Mouse (Mus musculus) intestine, embryonic 14.5 days (tissue): ENCODE measurements around the gene Car6. TPM values are rescaled to one million over a fixed set of nuclear protein-coding genes. Genes with fewer than 3 reads are reported as not detected.
A peak's percentile ranks its signal among the peaks of the same experiment; 100 is the strongest.

Source experiments
- ATAC-seq: fragments of 200-750 bp; cut with Nextera tagmentation; replicated peaks from 2 replicates; pipeline ENCODE4 v1.8.0; 2017; ENCODE audit warnings: low read depth, moderate number of reproducible peaks, moderate TSS enrichment, moderate library complexity; ENCODE audit not compliant: low FRiP score, low TSS enrichment
- DNase-seq: peaks from one replicate; pipeline ENCODE4 v3.0.0-alpha.2; 2018; ENCODE audit warnings: low spot score
- H3K27ac ChIP-seq: fragments of 300-500 bp; sonication (generic); 2 replicates; pipeline ENCODE4 v1.5.1; 2014; ENCODE audit warnings: low read depth, mild to moderate bottlenecking, control low read depth
- H3K27me3 ChIP-seq: fragments of 300-500 bp; sonication (generic); replicated peaks from 2 replicates; pipeline ENCODE4 v1.6.1; 2014; ENCODE audit warnings: low read length, control low read depth; ENCODE audit not compliant: control insufficient read depth, insufficient read depth
- H3K36me3 ChIP-seq: fragments of 300-500 bp; sonication (generic); 2 replicates; pipeline ENCODE4 v1.6.1; 2014; ENCODE audit warnings: low read length, control low read depth; ENCODE audit not compliant: control insufficient read depth, insufficient read depth
- H3K4me1 ChIP-seq: fragments of 300-500 bp; sonication (generic); replicated peaks from 2 replicates; pipeline ENCODE4 v1.6.1; 2014; ENCODE audit warnings: low read length, control low read depth, mixed read lengths; ENCODE audit not compliant: control insufficient read depth, insufficient read depth
- H3K4me2 ChIP-seq: fragments of 300-500 bp; sonication (generic); 2 replicates; pipeline ENCODE4 v1.6.1; 2014; ENCODE audit warnings: low read length
- H3K4me3 ChIP-seq: fragments of 300-500 bp; sonication (generic); 2 replicates; pipeline ENCODE4 v1.5.1; 2014; ENCODE audit warnings: low read depth, low read length, control low read depth, mixed read lengths
- H3K9ac ChIP-seq: fragments of 300-500 bp; sonication (generic); 2 replicates; pipeline ENCODE4 v1.6.1; 2014; ENCODE audit warnings: mild to moderate bottlenecking, low read length
- H3K9me3 ChIP-seq: fragments of 300-500 bp; sonication (generic); 2 replicates; pipeline ENCODE4 v1.6.1; 2016; ENCODE audit warnings: low read length, control low read depth; ENCODE audit not compliant: control insufficient read depth
- WGBS: fragments of 180-500 bp; shearing (Covaris S2); extraction: QIAGEN DNeasy Blood & Tissue Kit; methylation state at CpG from one replicate; pipeline ENCODE4 v1.1.7; 2014; 5-methylcytosine and 5-hydroxymethylcytosine counted together
- polyA plus RNA-seq: library from polyadenylated mRNA; unstranded; fragments of >200 nt; fragmentation: Nextera tagmentation; extraction: Ambion mirVana; gene quantifications from 2 replicates; pipeline ENCODE4 v1.2.1, GENCODE M21; 2014

Car6 gene
- polyA plus RNA-seq, result not detected in 2 replicates

GRCm38 (mm10) chr4:150201232-150201631, at the start of gene Car6:
Gene Car6, minus strand, starts transcription at chr4:150201332.
- ATAC-seq (no peak), DNase-seq (no peak)
- Histone ChIP-seq H3K36me3 (no peaks in the 10 kb centered on the region), H3K4me2 (no peak within 1 kb of the TSS), H3K9ac (no peak within 1 kb of the TSS), H3K9me3 (no peaks in the 10 kb centered on the region), H3K27ac (no peak within 1 kb of the TSS), H3K27me3 (no peaks in the 10 kb centered on the region), H3K4me3 (no peak within 1 kb of the TSS), H3K4me1 (no peaks in the 10 kb centered on the region)
- 76% methylated on average over 5 of the region's 5 CpGs for WGBS

GRCm38 (mm10) chr4:150249731-150250270, 48.7 kb upstream of the Car6 start:
- Histone ChIP-seq H3K36me3 (peaks cover 60% of the 10 kb centered on the region), H3K4me2 (no peak overlapping the region), H3K4me1 (no peaks in the 10 kb centered on the region), H3K9me3 (no peaks in the 10 kb centered on the region), H3K27ac (no peak overlapping the region), H3K4me3 (no peak overlapping the region), H3K27me3 (no peaks in the 10 kb centered on the region), H3K9ac (no peak overlapping the region)
- ATAC-seq (no peak), DNase-seq (no peak)
- 78% methylated on average over 5 of the region's 5 CpGs for WGBS

GRCm38 (mm10) chr4:150248917-150249316, 47.8 kb upstream of the Car6 start:
- no peak overlapping the region for H3K4me2 ChIP-seq
- no peaks in the 10 kb centered on the region for H3K9me3 ChIP-seq
- no peak overlapping the region for H3K9ac ChIP-seq
- H3K27me3 ChIP-seq, result no peaks in the 10 kb centered on the region
- no peak for ATAC-seq
- H3K4me3 ChIP-seq, result no peak overlapping the region
- 81% methylated on average over 5 of the region's 5 CpGs for WGBS
- peaks cover 69% of the 10 kb centered on the region for H3K36me3 ChIP-seq
- H3K4me1 ChIP-seq, result no peaks in the 10 kb centered on the region
- H3K27ac ChIP-seq, result no peak overlapping the region
- no peak for DNase-seq

- peaks cover 78% of the 10 kb centered on the region for H3K36me3 ChIP-seq
- 65% methylated on average over 5 of the region's 5 CpGs for WGBS
- no peaks in the 10 kb centered on the region for H3K4me1 ChIP-seq
- peak; percentile 81 for DNase-seq
- no peaks in the 10 kb centered on the region for H3K27me3 ChIP-seq
- H3K4me2 ChIP-seq, result no peak overlapping the region
- no peak overlapping the region for H3K27ac ChIP-seq
- no peak overlapping the region for H3K9ac ChIP-seq
- no peak overlapping the region for H3K4me3 ChIP-seq
- no peak for ATAC-seq
- H3K9me3 ChIP-seq, result no peaks in the 10 kb centered on the region
These were observed 46.9 kb upstream of the Car6 start for GRCm38 (mm10) chr4:150248009-150248408.

GRCm38 (mm10) chr4:150245876-150246275, 44.7 kb upstream of the Car6 start:
- ATAC-seq, result no peak
- DNase-seq, result no peak
- 78% methylated on average over 2 of the region's 2 CpGs for WGBS
- Histone ChIP-seq H3K36me3 (peaks cover 95% of the 10 kb centered on the region), H3K4me3 (no peak overlapping the region), H3K9ac (no peak overlapping the region), H3K9me3 (no peaks in the 10 kb centered on the region), H3K4me1 (peaks cover 10% of the 10 kb centered on the region; the same call in 1 of the 2 replicates), H3K4me2 (no peak overlapping the region), H3K27ac (no peak overlapping the region), H3K27me3 (no peaks in the 10 kb centered on the region)

- 82% methylated on average over 5 of the region's 5 CpGs for WGBS
- H3K9me3 ChIP-seq, result no peaks in the 10 kb centered on the region
- DNase-seq, result no peak
- peaks cover 24% of the 10 kb centered on the region for H3K4me1 ChIP-seq
- H3K27ac ChIP-seq, result no peak overlapping the region
- no peak overlapping the region for H3K9ac ChIP-seq
- no peaks in the 10 kb centered on the region for H3K27me3 ChIP-seq
- no peak for ATAC-seq
- no peak overlapping the region for H3K4me2 ChIP-seq
- H3K36me3 ChIP-seq, result peaks cover 82% of the 10 kb centered on the region
- H3K4me3 ChIP-seq, result 0 out of 2 replicates have a peak overlapping the region, but pooled peaks have one; percentile 6
These were observed 41.6 kb upstream of the Car6 start for GRCm38 (mm10) chr4:150242745-150243144.

- no peaks in the 10 kb centered on the region for H3K27me3 ChIP-seq
- no peak overlapping the region for H3K4me2 ChIP-seq
- no peaks in the 10 kb centered on the region for H3K9me3 ChIP-seq
- ATAC-seq (no peak), DNase-seq (no peak)
- no peak overlapping the region for H3K4me3 ChIP-seq
- peaks cover 72% of the 10 kb centered on the region for H3K36me3 ChIP-seq
- no peak overlapping the region for H3K27ac ChIP-seq
- no peak overlapping the region for H3K9ac ChIP-seq
- peaks cover 24% of the 10 kb centered on the region for H3K4me1 ChIP-seq
- WGBS, result 81% methylated on average over 4 of the region's 4 CpGs
These were observed 40.6 kb upstream of the Car6 start for GRCm38 (mm10) chr4:150241708-150242107.

GRCm38 (mm10) chr4:150240381-150240886, 39.3 kb upstream of the Car6 start:
- Histone ChIP-seq H3K4me1 (peaks cover 29% of the 10 kb centered on the region), H3K36me3 (peaks cover 59% of the 10 kb centered on the region), H3K9ac (no peak overlapping the region), H3K27ac (no peak overlapping the region), H3K4me2 (peak overlapping the region; percentile 14; the same call in 1 of the 2 replicates), H3K9me3 (no peaks in the 10 kb centered on the region), H3K27me3 (no peaks in the 10 kb centered on the region), H3K4me3 (no peak overlapping the region)
- 78% methylated on average over 1 of the region's 1 CpGs for WGBS
- DNase-seq, result no peak
- ATAC-seq, result no peak

- H3K9ac ChIP-seq, result no peak overlapping the region
These were observed 38.8 kb upstream of the Car6 start for GRCm38 (mm10) chr4:150239951-150240368.

More at GRCm38 (mm10) chr4:150239951-150240368, 38.8 kb upstream of the Car6 start:
- ATAC-seq (peak; percentile 30), DNase-seq (peak; percentile 83)
- H3K9me3 ChIP-seq, result no peaks in the 10 kb centered on the region
- no peaks in the 10 kb centered on the region for H3K27me3 ChIP-seq
- H3K4me1 ChIP-seq, result peaks cover 29% of the 10 kb centered on the region
- peaks cover 54% of the 10 kb centered on the region for H3K36me3 ChIP-seq
- peak overlapping the region; percentile 77 for H3K4me2 ChIP-seq
- WGBS, result 11% methylated on average over 6 of the region's 6 CpGs
- 0 out of 2 replicates have a peak overlapping the region, but pooled peaks have one; percentile 97 for H3K4me3 ChIP-seq
- H3K27ac ChIP-seq, result 0 out of 2 replicates have a peak overlapping the region, but pooled peaks have one; percentile 30
